ENCODE assay signal across 8 mouse cellular contexts in the genomic region with DNA sequence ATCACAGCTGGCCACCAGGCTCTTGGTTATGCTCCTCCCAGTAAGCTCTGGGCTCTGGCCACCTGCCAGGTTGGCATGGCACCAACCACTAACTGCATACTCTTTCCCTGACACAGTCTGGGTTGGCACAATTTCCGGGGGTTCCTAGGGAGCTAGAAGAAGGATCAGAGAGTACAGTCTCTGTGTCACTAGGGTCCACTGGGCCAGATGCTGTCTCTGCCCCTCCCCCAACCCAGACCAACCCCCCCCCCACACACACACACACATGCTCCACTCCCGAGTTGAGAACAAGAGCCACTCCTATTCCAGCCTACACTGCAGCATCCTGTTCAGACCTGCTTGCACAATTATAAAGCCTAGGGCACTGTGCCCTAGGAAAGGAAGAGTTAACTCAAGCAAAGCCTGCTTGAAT. TPM values are rescaled to one million over a fixed set of nuclear protein-coding genes. Genes with fewer than 3 reads are reported as not detected.
DNase-seq lines count a peak whose midpoint lies in the region; ATAC-seq lines count a peak whose summit lies in the region.

No protein-coding gene starts in this region.

- no peaks in the 10 kb centered on the region for H3K36me3 ChIP-seq in intestine, embryonic 14.5 days (ENCODE audit: control insufficient read depth, insufficient read depth, low read length)
- H3K36me3 ChIP-seq in midbrain, embryonic 16.5 days (ENCODE audit: control insufficient read depth, insufficient read depth, low read length), result no peaks in the 10 kb centered on the region

- 39% methylated on average over 2 of the region's 2 CpGs for WGBS in intestine, embryonic 14.5 days
- 19% methylated on average over 2 of the region's 2 CpGs for WGBS in midbrain, embryonic 16.5 days

- H3K27me3 ChIP-seq in intestine, embryonic 14.5 days (replicated peaks; ENCODE audit: control insufficient read depth, insufficient read depth, low read length), result no peaks in the 10 kb centered on the region
- no peaks in the 10 kb centered on the region for H3K27me3 ChIP-seq in midbrain, embryonic 16.5 days (ENCODE audit: control insufficient read depth, insufficient read depth, low read depth, low read length)

- no peak overlapping the region for H3K27ac ChIP-seq in intestine, embryonic 14.5 days (ENCODE audit: low read depth)
- H3K27ac ChIP-seq in midbrain, embryonic 16.5 days (ENCODE audit: low read length), result peak overlapping the region; percentile 14; the same call in 1 of the 2 replicates

- H3K4me1 ChIP-seq in intestine, embryonic 14.5 days (replicated peaks; ENCODE audit: control insufficient read depth, insufficient read depth, low read length), result peaks cover 7% of the 10 kb centered on the region
- H3K4me1 ChIP-seq in midbrain, embryonic 16.5 days (ENCODE audit: control insufficient read depth, insufficient read depth, low read length), result peaks cover 8% of the 10 kb centered on the region

- no peak overlapping the region for H3K4me3 ChIP-seq in intestine, embryonic 14.5 days (ENCODE audit: low read depth, low read length)
- H3K4me3 ChIP-seq in midbrain, embryonic 16.5 days (ENCODE audit: low read depth, low read length), result no peak overlapping the region

- intact Hi-C loops in gastrocnemius, postnatal 14 days (cut with DNase I; ENCODE audit: low total_unique reads), result no loop called here

- DNase-seq in adipocyte (ENCODE audit: low spot score), result peak; percentile 87
- DNase-seq in cerebellum, postnatal 14 days, result peak; percentile 75 to 90
- peak; percentile 67 for DNase-seq in gastrocnemius, postnatal 14 days
- DNase-seq in intestine, embryonic 14.5 days (ENCODE audit: low spot score), result no peak
- peak; percentile 39 to 57 for DNase-seq in left cerebral cortex, adult 8-10 months (ENCODE audit: low spot score in 2 of 2)
- DNase-seq in testis, postnatal 10 days (ENCODE audit: low spot score), result peak; percentile 89

- 0 out of 2 replicates have a peak, but pooled peaks have one; percentile 40 for ATAC-seq in intestine, embryonic 14.5 days (replicated peaks; ENCODE audit: low FRiP score, low TSS enrichment, low read depth)
- peak; percentile 91 for ATAC-seq in midbrain, embryonic 16.5 days
- no peak for ATAC-seq in inflammation-experienced regulatory T-cells, adult 6 months

- H3K4me2 ChIP-seq in intestine, embryonic 14.5 days (ENCODE audit: low read length), result no peak overlapping the region
- H3K4me2 ChIP-seq in midbrain, embryonic 16.5 days (ENCODE audit: low read length), result no peak overlapping the region

- H3K9ac ChIP-seq in intestine, embryonic 14.5 days (ENCODE audit: low read length), result no peak overlapping the region
- H3K9ac ChIP-seq in midbrain, embryonic 16.5 days (ENCODE audit: low read depth, low read length), result no peak overlapping the region

- peaks cover 4% of the 10 kb centered on the region; the same call in 1 of the 2 replicates for H3K9me3 ChIP-seq in intestine, embryonic 14.5 days (ENCODE audit: control insufficient read depth, low read length)
- no peaks in the 10 kb centered on the region for H3K9me3 ChIP-seq in midbrain, embryonic 16.5 days (replicated peaks; ENCODE audit: control insufficient read depth, low read length, poor library complexity, severe bottlenecking)

RNA-seq across cellular contexts. Expression of gene Pwwp2a, which starts 38.6 kb away (rescaled TPM):
- 10 to 100 TPM; 14.6 to 15.6 TPM for total RNA-seq in gastrocnemius, postnatal 14 days (2021)
- 36.1 and 39.1 TPM in 2 replicates for polyA plus RNA-seq in intestine, embryonic 14.5 days (2014; fragmentation: Nextera tagmentation; extraction: Ambion mirVana)
- total RNA-seq in left cerebral cortex, adult 8-10 months (2022), result 10 to 100 TPM; 58.3 to 63.5 (median 62.4) TPM
- 24.5 and 29.0 TPM in 2 replicates for polyA plus RNA-seq in midbrain, embryonic 16.5 days (2015; fragmentation: Nextera tagmentation; extraction: Ambion mirVana)
- 10 to 100 TPM; 23.5 to 33.3 (median 26.3) TPM for polyA plus RNA-seq in inflammation-experienced regulatory T-cells, adult 6 months (2017; shearing (Covaris generic))

RNA-seq across cellular contexts. Expression of gene Fabp6, which starts 41.8 kb away (rescaled TPM):
- total RNA-seq in gastrocnemius, postnatal 14 days (2021), result not detected
- polyA plus RNA-seq in intestine, embryonic 14.5 days (2014; fragmentation: Nextera tagmentation; extraction: Ambion mirVana), result 0.43 TPM in 1 of 2 replicates, not detected in the other
- not detected for total RNA-seq in left cerebral cortex, adult 8-10 months (2022)
- polyA plus RNA-seq in midbrain, embryonic 16.5 days (2015; fragmentation: Nextera tagmentation; extraction: Ambion mirVana), result not detected in 2 replicates
- not detected for polyA plus RNA-seq in inflammation-experienced regulatory T-cells, adult 6 months (2017; shearing (Covaris generic))

RNA-seq across cellular contexts. Expression of gene 4933415A04Rik, which starts 56.3 kb away (rescaled TPM):
- under 1 TPM; 0.10 to 0.16 TPM for total RNA-seq in gastrocnemius, postnatal 14 days (2021)
- 6.4 and 6.8 TPM in 2 replicates for polyA plus RNA-seq in intestine, embryonic 14.5 days (2014; fragmentation: Nextera tagmentation; extraction: Ambion mirVana)
- 1 to 10 TPM in 1 of 4 experiments, under 1 TPM in 3; 0.53 to 1.1 (median 0.86) TPM for total RNA-seq in left cerebral cortex, adult 8-10 months (2022)
- polyA plus RNA-seq in midbrain, embryonic 16.5 days (2015; fragmentation: Nextera tagmentation; extraction: Ambion mirVana), result 3.0 and 3.2 TPM in 2 replicates
- polyA plus RNA-seq in inflammation-experienced regulatory T-cells, adult 6 months (2017; shearing (Covaris generic)), result under 1 TPM in 1 of 3 experiments, not detected in 2; 0.16 TPM
